17 mouse cellular contexts compared by ENCODE assay signal in genomic region chr13:45764354-45764753, GRCm38 (mm10).
A peak's percentile ranks its signal among the peaks of the same experiment; 100 is the strongest.
DNase-seq lines count a peak whose midpoint lies in the region; ATAC-seq lines count a peak whose summit lies in the region.
"Had no signal": no experiment of that assay in that cellular context is flagged by ENCODE, and none has a peak within 500 bp of the region (broad histone marks: within the 10 kb centered on the region; RNA-seq: fewer than 3 reads in every experiment).

No protein-coding gene starts in this region.

- H3K4me1 ChIP-seq in hindbrain, embryonic 16.5 days (ENCODE audit: control insufficient read depth, insufficient read depth, low read depth, low read length), result no peaks in the 10 kb centered on the region
- no peaks in the 10 kb centered on the region for H3K4me1 ChIP-seq in hindbrain, embryonic 13.5 days (replicated peaks)
- no peaks in the 10 kb centered on the region for H3K4me1 ChIP-seq in liver, embryonic 11.5 days (replicated peaks; ENCODE audit: control insufficient read depth, insufficient read depth, low read length)
- no peaks in the 10 kb centered on the region for H3K4me1 ChIP-seq in liver, embryonic 12.5 days
- H3K4me1 ChIP-seq: embryonic facial prominence, embryonic 12.5 days; hindbrain, embryonic 15.5 days had no signal

- ATAC-seq in cerebellum, adult (ENCODE audit: insufficient number of reproducible peaks, low FRiP score, low TSS enrichment), result no peak
- ATAC-seq in hindbrain, embryonic 16.5 days, result peak; percentile 56; the same call in 1 of the 2 replicates
- ATAC-seq in hindbrain, embryonic 13.5 days (ENCODE audit: low FRiP score), result no peak
- ATAC-seq in liver, embryonic 11.5 days (replicated peaks; ENCODE audit: low FRiP score), result no peak
- no peak for ATAC-seq in liver, embryonic 12.5 days
- ATAC-seq: forebrain, embryonic 16.5 days had no signal

- no peaks in the 10 kb centered on the region for H3K27me3 ChIP-seq in hindbrain, embryonic 16.5 days (replicated peaks; ENCODE audit: control insufficient read depth, insufficient read depth, low read length)
- H3K27me3 ChIP-seq in hindbrain, embryonic 13.5 days, result no peaks in the 10 kb centered on the region
- no peaks in the 10 kb centered on the region for H3K27me3 ChIP-seq in liver, embryonic 11.5 days (replicated peaks; ENCODE audit: control insufficient read depth, insufficient read depth, low read length)
- H3K27me3 ChIP-seq in liver, embryonic 12.5 days (replicated peaks), result no peaks in the 10 kb centered on the region
- H3K27me3 ChIP-seq: embryonic facial prominence, embryonic 12.5 days; heart, embryonic 15.5 days; hindbrain, embryonic 15.5 days had no signal

- WGBS in hindbrain, embryonic 16.5 days, result 70% methylated on average over 5 of the region's 5 CpGs
- WGBS in hindbrain, embryonic 13.5 days, result 81% methylated on average over 5 of the region's 5 CpGs
- WGBS in liver, embryonic 11.5 days, result 84% methylated on average over 5 of the region's 5 CpGs
- WGBS in liver, embryonic 12.5 days (ENCODE audit: insufficient replicate concordance), result 78% methylated on average over 5 of the region's 5 CpGs

- no peaks in the 10 kb centered on the region for H3K9me3 ChIP-seq in hindbrain, embryonic 16.5 days (ENCODE audit: control insufficient read depth, low read length)
- no peaks in the 10 kb centered on the region for H3K9me3 ChIP-seq in hindbrain, embryonic 13.5 days
- H3K9me3 ChIP-seq in liver, embryonic 11.5 days (ENCODE audit: control insufficient read depth, low read length), result no peaks in the 10 kb centered on the region
- H3K9me3 ChIP-seq in liver, embryonic 12.5 days (replicated peaks), result no peaks in the 10 kb centered on the region
- H3K9me3 ChIP-seq: embryonic facial prominence, embryonic 12.5 days; heart, embryonic 15.5 days; hindbrain, embryonic 15.5 days had no signal

- no peaks in the 10 kb centered on the region for H3K36me3 ChIP-seq in hindbrain, embryonic 16.5 days (ENCODE audit: control insufficient read depth, insufficient read depth, low read length)
- peaks cover 2% of the 10 kb centered on the region; the same call in 1 of the 2 replicates for H3K36me3 ChIP-seq in hindbrain, embryonic 13.5 days
- H3K36me3 ChIP-seq in liver, embryonic 11.5 days (ENCODE audit: control insufficient read depth, insufficient read depth, low read length), result no peaks in the 10 kb centered on the region
- no peaks in the 10 kb centered on the region for H3K36me3 ChIP-seq in liver, embryonic 12.5 days
- H3K36me3 ChIP-seq: embryonic facial prominence, embryonic 12.5 days; hindbrain, embryonic 15.5 days had no signal

- no peak overlapping the region for H3K4me2 ChIP-seq in hindbrain, embryonic 16.5 days (ENCODE audit: low read length)
- no peak overlapping the region for H3K4me2 ChIP-seq in hindbrain, embryonic 13.5 days
- no peak overlapping the region for H3K4me2 ChIP-seq in liver, embryonic 11.5 days
- no peak overlapping the region for H3K4me2 ChIP-seq in liver, embryonic 12.5 days
- H3K4me2 ChIP-seq: embryonic facial prominence, embryonic 12.5 days; heart, embryonic 11.5 days; heart, embryonic 15.5 days; hindbrain, embryonic 15.5 days had no signal

- DNase-seq in cerebellum, postnatal 10 days, result peak; percentile 39 to 54
- DNase-seq in liver, embryonic 11.5 days (ENCODE audit: low spot score), result peak; percentile 11
- peak; percentile 44 for DNase-seq in brain, adult 2 months (ENCODE audit: low read depth, low spot score)
- DNase-seq: adrenal gland, postnatal 10 days; cerebellum, adult 2 months; gastrocnemius, postnatal 25 days; heart, adult 18-20 months; heart, postnatal 14 days had no signal

- no peak overlapping the region for H3K9ac ChIP-seq in hindbrain, embryonic 16.5 days (ENCODE audit: low read depth, low read length)
- H3K9ac ChIP-seq in hindbrain, embryonic 13.5 days, result no peak overlapping the region
- no peak overlapping the region for H3K9ac ChIP-seq in liver, embryonic 11.5 days (ENCODE audit: low read depth, low read length)
- no peak overlapping the region for H3K9ac ChIP-seq in liver, embryonic 12.5 days
- H3K9ac ChIP-seq: embryonic facial prominence, embryonic 12.5 days; heart, embryonic 15.5 days; hindbrain, embryonic 15.5 days had no signal

- H3K4me3 ChIP-seq in hindbrain, embryonic 16.5 days (ENCODE audit: low read length), result no peak overlapping the region
- no peak overlapping the region for H3K4me3 ChIP-seq in hindbrain, embryonic 13.5 days
- no peak overlapping the region for H3K4me3 ChIP-seq in liver, embryonic 11.5 days (ENCODE audit: low read depth, low read length)
- no peak overlapping the region for H3K4me3 ChIP-seq in liver, embryonic 12.5 days
- H3K4me3 ChIP-seq: embryonic facial prominence, embryonic 12.5 days; heart, embryonic 15.5 days; hindbrain, embryonic 15.5 days had no signal

- H3K27ac ChIP-seq in hindbrain, embryonic 16.5 days (ENCODE audit: low read depth, low read length), result no peak overlapping the region
- H3K27ac ChIP-seq in hindbrain, embryonic 13.5 days, result no peak overlapping the region
- no peak overlapping the region for H3K27ac ChIP-seq in liver, embryonic 11.5 days (ENCODE audit: low read depth, low read length)
- H3K27ac ChIP-seq in liver, embryonic 12.5 days, result no peak overlapping the region
- H3K27ac ChIP-seq: embryonic facial prominence, embryonic 12.5 days; heart, embryonic 15.5 days; hindbrain, embryonic 15.5 days had no signal
